Mouse (Mus musculus): ENCODE data around the gene Mamstr.
"Not testable (repeated sequence)": the region's sequence is repeated elsewhere in the genome, so short reads cannot be mapped to it uniquely, and the experiment has no call there.

Mamstr gene

DNA sequence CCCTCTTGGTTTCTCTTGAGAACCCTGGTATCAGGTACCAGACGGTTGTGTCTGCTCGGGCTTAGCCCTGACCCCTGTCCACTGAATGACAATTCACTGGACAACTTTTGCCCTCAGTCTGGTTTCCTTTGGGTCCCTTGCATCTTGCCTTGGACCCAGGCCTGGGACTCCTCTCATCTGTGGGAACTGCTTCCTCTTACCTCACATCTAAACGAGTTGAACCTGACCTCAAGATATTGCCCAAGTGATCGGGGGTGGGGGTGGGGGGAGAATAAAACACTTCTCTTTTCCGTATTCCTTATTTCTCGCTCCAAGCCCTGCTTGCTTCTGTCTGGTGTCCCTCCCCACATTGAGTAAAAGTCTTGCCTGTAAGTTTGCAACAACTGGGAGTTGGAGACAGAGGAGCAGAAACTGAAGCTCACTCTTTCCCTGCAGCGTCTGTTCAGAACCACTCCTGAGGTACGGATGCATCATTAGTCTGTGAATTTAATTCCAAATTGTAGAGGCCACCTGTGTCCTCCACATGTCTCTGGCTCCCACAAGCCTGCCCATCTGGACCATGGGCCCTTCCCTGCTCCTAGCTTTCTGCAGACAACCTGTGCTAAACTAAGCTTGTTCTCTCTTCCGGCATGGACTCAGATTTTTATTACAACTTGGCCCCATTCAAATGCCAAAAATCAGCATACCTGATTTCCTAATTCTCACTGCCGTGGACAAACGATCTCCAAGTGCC, 21.1 kb downstream of the Mamstr start:
- no peak for DNase-seq

DNA sequence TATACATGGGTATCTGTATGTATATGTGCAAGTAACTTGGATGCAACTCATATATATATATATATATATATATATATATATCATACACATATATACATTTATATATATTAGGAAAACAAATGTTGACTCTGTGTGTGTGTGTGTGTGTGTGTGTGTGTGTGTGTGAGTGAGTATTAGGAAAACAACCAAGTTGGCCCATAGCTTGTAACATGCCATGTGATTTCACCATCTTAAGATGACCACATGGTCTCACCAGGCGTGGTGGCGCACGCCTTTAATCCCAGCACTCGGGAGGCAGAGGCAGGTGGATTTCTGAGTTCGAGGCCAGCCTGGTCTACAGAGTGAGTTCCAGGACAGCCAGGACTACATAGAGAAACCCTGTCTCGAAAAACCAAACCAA, 21.9 kb downstream of the Mamstr start:
- DNase-seq: not testable (repeated sequence)

DNA sequence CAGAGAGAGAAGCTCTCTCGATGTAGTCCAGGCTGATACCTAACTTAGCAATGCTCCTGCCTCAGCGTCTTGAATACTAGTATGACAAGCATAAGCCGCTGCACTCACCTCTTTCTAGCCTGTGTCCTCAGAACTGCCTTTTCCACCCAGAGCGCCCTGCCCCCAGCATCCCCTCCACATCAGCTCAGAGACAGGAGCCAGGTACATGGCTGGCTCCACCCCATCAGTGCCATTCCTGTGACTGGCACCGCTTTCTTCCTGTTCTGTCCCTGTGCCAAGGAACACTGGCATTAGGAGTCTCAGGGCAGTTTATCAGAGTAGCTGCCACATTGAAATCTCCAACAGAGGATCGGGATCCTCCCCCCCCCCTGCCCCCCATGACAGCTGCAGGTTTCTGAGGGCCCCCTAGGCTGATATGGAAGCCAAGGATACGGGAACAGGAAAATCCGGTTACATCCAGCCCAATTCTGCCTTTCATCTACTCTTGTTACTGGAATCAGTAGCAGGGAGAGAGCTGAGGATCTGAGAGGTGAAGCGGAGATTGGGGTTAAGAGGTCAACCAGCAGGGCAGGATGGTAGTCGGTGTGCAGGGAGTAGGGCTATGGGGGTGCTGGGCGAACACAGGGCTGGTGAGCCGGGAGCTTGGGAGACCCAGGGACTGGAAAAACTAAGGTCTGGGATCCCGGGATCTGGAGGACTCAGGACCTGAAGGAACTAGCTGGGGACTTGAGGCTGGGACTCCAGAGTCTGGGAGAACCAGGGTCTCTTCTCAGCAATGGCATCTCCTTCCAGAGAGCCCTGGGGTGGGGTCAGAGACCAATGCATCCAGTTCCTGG, 25.7 kb downstream of the Mamstr start:
- DNase-seq: no peak

DNA sequence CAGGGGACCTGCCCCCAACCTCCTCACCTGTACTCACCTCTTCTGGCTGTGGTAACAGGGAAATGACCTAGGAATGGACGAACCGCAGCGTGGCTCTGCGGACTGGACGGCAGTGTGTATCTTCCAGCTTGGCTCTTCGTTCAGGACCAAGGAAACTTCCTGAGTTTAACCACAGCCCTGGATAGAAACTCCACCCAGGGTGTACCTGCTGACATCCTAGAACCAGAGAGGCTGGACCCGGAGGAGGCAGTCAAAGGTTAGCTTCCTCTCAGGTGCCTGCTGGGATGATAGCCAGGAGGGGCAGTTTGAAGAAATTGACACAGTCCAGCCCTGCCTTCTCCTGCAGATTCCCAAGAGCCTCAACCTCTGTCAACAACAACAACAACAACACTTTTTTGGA, 26.4 kb downstream of the Mamstr start, which contains the start of gene Fut2:
Gene Fut2, minus strand, starts transcription at position 234 of the 400 bp plus-strand sequence.
- DNase-seq: no peak

DNA sequence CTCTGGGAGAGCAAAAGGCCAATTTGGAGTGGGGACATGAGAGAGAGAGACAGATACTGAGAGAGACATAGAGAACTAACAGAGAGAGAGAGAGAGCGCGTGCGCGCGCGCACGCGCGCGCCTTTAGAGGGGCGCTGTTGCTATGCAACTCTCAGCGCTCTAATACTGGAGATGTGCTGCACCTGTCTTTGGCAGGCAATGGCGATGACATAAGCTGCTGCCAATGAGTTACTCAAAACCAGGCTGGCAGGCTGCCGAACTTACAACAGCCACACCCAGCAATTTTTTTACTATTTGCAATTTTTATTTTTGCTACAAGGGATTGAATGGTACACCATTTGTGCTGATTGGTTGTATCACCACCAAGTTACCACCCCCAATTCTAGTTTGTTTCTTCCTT, 28.0 kb downstream of the Mamstr start:
- DNase-seq: peak; percentile 24

DNA sequence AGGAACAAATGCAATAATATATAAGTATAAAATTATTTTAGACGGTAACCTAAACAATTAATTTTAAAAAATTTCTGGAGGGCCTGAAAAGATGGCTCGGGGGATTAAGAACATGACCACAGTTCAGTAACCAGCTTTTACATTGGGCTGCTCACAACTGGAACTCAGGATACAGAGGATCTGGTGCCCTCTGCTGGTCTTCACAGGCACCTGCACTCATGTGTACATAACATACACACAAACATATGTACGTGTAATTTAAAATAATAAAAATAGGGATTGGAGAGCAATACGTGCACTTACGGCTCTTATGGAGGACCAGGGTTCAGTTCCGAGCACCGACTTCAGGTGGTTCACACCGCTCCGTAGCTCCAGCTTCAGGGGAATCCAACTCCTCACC, 29.1 kb downstream of the Mamstr start:
- no peak for DNase-seq

DNA sequence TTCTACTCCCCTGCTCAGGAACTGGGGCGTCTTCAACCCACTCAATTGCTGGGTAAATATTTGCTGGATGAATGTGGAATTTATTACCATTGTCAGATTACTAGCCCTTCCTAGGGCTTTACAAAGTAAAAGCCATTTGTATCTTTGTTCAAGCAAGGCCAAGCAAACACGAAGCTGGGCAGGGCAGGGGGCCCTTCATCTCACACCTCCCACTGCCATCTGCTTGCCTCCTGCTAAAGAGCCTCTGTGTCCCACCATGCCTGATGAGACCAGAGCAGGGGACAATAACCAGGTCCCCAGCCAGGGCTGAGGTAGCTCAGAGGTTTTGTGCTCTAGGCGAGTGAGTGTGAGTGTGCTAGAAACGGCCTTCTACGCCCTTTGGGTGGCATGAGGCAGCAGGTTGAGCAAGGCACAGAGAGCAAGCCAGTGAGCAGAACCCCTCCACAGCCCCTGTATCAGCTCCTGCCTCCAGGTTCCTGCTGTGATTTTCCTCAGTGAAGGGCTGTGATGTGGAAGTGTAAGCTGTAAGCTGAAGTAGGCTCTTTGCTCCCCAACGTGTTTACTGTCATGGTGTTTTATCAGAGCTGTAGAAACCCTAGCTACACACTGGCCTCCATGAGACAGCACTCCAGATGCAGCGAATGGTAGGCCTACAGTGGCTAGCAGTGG, 38.0 kb downstream of the Mamstr start:
- DNase-seq: no peak

DNA sequence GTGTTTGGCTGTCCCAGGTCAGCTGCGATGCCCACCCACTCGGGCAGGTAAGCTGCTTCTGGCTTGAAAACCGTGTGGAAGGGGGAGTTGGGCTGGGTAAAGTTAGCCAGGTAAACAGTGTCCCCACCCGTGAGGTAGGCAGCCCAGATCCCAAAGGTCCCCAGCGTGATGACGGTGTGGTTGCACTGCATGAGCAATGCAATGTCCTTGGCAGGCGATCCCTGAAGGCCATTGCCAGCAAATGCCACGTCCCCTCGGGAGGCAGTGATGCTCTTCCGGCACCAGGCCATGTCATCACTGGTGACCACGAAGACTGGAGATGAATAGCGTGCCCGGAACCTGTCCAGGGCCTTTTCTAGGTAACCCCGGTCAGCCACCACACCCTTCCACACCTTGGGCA, 38.7 kb downstream of the Mamstr start:
- no peak for DNase-seq

DNA sequence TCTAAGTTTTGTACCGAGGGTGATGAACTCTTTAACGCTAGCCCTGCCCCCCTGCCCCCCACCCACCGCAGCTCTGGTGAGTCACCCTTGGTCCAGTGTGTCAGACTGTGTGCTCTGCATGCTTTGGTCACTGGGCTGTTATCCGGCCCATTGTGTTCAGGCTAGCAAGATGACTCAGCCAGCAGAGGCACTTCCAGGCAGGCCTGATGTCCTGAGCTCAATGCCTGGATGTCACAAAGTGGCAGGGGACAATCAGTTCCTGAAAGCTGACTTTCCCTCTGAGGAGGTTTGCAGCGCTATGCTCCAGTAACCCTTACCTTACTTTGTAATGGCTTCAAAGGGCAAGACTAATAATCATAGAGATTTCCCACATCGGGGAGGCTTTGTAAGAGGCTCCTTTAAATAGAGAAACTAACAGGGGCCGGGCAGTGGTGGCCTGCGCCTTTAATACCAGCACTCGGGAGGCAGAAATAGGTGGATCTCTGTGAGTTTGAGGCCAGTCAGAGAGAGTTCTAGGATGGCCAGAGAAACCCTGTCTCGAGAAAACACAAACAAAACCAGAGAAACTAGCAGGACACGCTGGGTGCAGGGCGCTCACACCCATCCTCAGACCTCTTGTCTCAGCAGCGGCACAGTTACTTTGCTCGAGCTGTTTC, 40.3 kb downstream of the Mamstr start:
- DNase-seq: no peak

DNA sequence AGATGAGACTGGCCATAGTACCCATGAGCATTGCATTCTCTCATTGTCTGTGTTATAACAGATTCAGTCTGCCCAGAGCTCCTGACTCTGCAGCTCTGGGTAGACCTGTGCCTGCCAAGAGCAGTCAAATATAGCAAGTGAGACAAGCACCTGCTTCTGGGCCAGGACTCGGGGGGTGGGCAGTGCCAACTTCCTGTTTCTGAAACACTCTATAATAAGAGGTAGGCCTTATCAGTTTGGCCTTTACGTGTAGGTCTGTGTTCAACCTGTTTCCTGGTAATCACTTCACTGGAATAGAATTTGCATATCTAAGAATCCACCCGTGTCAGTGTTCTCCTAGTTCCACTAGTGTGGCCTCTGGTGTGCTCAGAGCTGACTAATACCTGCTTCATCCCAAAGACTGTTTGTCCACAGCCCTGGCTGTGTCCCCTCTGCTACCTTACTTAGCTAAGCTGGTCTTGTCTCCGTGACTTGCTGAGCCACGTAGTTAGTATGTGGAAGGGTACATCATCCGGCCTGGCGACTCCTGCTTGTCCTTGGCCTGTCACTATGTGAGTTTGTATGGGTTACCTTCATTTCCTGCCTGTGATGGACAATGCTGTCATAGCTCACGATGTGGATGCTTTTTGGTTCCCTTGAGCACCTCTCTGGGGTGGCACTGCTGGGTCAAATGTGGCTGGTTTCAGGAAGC, 41.4 kb downstream of the Mamstr start:
- DNase-seq: no peak

DNA sequence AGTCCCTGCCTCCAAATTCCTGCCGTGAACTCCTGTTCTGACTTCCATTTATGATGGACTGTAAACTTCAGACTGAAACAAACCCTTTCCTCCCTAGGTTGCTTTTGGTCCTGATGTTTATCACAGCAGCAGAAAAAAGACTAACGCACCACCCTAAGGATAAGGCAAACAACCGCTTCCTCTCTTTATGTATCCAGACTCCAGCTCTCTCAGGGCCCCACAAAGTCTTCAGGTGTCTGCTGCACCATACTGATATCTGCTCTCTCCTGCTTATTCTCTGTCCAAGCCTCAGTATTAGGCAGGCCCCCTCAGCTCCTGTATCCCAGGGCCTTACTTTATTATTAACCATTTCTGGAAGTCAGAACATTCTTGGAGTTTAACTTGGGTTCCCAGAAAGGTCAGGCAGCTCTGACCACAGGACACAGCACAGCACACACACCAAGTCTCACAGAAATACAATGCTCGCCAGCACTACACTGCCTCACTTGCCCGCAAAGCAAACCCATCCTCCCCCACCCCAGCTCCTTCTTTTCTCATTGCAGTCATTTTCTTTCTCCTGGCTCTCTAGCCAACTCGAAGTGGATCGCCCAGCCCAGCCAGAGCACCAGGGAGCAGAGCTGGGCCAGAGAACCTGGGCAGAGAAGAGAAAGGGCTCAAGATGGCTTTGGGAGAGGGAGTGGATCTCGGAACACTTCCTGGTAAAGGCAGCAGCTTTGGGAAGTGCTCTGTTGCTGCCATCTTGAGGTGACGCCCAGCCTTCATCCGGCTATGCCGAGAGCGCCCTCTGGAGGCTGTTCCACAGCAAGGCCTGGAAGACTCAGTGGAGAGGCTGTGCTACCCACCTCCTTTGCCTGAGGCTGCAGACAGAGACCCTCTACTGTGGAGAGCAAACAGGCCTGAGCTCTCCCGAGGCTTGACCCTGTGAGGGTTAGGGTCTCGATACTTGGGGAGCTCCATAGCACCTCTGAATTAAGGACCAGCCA, 42.7 kb downstream of the Mamstr start:
- DNase-seq: peak; percentile 93

DNA sequence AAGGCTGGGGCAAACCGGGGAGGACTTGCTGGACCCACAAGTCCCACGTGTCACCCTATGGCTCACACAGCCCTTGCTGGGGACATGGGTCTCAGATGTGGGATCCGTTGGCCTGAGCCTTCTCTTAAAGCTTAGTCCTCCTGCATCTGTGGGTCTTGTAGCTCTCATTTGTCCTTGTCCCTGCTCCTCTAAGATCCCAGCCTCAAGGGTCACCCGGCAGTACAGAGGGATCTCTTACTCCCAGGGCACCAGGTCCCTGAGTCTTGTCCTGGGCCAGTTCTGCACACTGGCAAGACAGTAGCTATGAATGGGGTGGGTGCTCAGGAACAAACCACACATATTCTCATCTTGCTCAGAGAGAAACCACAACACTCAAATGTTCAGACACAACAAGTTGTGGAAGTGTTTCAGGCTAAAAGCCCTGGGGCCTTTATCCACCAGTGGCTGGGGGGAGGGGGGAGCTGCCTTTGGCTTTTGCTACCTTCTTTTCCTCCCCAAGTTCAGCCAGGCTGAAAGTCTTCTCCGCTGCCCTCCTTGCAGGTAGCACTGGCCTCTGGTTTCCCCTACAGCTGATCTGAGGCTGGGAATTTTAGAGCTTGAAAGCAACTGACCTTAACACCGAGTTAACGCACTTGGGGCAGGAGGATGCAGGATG, 43.7 kb downstream of the Mamstr start, which contains the start of gene Ntn5:
Gene Ntn5, plus strand, starts transcription at position 627 of the 655 bp plus-strand sequence.
- DNase-seq: no peak

DNA sequence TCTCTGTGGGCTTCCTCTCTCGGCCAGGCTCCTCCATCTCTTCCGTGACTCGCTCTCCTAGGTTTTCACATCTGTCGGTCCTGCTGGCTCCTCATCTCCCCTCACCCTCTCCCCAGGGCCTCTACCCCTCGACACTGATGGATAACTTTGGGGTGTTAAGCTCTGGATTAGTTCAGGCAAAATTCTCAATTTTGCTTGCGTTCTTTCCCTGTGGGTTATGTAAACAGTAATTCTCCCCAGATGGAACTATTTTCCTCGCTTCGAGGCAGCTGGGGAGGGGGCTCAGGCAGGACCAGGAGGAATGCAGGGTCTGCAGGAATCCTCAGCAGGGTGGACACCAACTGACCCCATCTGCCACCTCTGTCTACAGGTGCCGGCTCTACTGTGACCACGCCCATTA, 46.0 kb downstream of the Mamstr start:
- DNase-seq: no peak

DNA sequence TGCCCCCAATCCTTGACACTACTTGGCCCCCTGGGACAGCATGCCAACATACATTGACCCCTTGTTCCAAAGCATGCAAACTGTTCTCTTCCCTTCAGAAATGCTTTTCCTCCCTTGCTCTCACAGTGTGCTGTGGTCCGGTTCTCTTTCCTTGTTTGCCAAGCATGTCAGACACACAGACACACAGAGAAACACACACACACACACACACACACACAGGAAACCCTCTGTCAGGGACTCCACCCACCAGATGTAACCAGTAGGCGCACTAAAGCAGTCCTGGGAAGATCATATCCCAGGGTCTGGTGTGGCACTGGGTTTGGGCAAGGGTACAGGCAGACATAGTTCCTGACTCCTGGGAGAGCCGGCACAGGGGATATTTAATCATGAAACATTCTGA, 47.1 kb downstream of the Mamstr start:
- DNase-seq: no peak

DNA sequence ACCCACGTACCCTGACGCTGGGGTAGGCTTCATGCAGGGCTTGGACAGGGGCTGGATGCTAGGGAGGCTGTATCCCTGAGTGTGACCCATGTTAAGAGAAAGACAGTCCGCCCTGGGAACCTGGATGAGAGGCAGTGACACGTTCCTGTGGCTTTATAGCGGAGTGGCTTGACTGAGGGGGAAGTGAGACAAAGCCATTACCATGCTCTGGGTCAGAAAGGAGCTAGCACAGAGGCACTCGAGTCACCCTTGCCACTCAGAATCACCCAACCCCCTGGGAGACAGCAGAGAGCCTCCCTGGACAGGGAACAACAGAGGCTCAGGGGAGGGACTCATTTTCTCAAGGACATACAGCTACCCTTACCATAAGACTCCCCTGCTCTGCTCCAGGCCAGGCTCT, 49.3 kb downstream of the Mamstr start:
- DNase-seq: no peak

DNA sequence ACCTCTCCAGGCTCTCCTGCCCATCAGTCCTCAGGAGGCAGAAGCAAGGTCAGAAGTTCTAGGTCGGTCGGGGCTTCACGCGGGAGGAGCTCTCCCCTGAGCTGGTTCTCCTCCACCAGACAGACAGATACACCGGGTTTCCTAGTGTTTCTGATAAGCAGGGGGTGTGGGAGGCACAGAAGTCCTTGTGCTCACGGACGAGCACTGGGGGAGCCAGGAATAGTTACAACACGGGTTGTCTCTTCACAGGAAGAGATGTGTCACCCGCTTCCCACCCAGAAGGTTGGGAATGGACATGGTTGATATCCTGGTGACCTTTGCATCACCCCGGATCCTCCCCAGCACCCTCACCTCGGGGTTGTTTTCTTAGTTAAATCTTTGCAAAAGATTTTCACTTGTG, 50.0 kb downstream of the Mamstr start:
- DNase-seq: no peak

DNA sequence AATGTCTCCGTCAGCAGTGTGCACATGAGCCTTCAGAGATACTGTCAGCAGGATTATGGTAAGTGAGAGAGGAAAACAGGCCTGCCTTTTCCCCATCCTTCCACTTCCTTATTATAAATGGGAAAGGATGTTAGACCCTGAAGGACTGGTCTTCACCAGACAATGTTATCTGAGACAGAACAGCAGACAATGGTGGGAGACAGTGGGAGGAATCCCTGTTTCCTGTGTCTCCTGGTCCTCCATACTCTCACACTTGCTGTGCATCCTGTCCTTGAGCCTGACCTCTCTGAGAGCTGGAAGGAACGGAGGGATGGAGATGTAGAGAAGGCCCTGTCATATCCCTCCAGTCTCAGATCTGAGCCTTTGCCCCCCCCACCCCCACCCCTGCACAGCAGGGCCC, 52.6 kb downstream of the Mamstr start:
- no peak for DNase-seq

DNA sequence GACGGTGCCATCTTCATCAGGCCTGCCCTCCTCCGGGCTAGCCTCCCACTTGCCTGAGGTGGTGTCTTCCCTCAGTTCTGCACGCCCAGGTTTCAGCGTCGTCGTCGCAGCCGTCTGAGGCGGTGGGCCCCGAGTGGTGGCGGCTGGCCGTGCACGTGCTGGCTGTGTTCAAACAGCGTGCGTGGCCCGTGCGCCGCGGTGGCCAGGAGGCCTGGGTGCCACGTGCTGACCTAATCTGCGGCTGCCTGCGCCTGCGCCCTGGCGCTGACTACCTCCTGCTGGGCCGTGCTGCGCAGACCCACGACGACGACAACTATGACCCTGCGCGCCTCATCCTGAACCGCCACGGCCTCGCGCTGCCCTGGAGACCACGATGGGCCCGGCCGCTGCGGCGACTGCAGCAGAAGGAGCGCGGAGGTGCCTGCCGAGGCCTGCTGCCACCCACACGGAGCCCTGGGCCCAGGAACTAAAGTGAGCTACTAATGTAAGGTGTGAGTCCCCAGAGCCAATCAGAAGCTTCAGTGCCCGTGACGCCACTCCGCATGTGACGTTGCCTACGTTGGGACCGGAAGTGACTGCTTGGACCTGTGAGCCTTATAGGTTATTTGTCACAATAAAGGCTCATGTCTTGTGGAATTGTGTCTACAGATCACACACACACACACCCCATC, 54.3 kb downstream of the Mamstr start, which contains the start of gene Sec1:
Gene Sec1, minus strand, starts transcription at position 482 of the 671 bp plus-strand sequence.
- DNase-seq: no peak

DNA sequence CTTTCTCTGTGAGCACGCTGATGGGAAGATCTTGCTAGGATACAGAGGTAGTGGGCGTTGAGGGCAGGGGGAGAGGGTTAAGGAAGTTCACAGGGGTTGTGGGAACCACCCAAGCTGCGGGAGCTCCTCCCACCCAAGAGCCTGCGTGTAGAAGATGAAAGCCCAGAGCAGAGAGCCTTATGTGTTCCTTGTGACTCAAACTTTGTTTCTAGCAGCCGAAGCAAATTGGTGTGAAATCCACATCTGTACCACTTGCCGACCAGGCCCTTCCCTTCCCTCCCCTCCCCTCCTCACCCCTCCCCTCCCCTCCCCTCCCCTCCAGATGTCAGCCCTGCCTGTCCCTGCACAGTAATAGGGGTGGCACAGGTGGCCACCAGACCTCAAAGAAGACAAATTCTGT, 55.3 kb downstream of the Mamstr start:
- no peak for DNase-seq

All from retina, postnatal 1 day (tissue).